Mouse (Mus musculus): ENCODE measurements at regions not wholly inside any gene's neighbourhood (a gene's known extent, or its start where the extent isn't known, plus 50 kb on each side); places are given as distances from the start of the nearest gene placed in this dataset.

DNA sequence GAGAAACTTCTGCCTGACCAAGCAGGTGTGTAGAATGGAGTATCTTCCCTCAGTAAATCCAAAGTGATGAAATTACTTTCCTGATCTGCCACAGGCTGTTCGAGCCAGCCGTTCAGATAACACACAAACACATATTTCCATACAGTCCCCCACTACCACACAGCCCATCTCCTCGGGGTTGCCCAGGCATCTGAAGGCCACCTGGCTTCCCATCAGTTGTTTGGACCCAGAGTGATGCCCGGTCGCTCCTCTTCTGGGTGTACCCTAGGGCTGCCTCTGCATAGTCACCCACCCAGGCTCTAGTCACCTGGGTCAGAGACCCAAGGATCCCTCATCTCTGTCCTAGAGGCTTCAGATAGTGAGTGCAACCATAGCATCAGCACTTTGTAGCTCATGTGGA lies 107.9 kb downstream of the CK137956 start:
- DNase-seq, result no peak

DNA sequence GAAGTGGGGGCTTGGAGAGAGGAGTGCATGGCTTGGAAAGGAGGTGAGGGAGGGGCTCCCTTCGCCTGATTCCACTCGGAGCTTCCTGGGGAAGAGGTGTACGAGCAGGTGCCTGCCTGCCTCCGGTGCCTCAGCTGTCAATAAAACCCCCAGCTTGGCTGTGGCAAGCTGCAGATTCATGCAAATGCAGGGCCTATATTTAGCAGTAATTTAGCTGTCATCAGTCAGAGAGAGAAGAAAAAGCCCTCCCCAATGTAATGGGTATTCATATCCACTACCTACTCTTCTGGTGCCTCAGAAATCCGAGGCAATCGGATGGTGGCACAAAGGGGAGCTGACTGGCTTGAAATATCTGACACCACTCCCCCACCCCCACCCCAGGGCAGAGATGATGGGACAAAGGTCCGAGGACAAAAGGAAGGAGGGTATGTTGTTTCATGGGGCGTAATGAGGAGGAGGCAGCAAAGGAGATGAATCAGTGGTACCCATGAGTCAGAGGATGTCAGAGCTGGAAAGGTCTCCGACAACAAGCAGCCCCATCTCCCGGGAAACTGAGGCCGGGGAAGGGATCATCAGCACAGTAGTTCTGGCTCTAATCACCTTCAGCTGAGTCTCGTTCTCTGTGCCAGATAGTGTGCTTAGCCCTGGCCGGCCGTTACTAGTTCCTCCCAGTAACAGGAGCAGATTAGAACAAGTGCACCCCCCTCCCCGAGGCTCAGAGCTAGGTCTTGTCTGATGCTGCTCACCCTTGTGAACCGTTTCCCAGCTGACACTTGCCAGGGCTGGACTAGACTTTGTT lies 109.2 kb downstream of the CK137956 start:
- no peak for DNase-seq

DNA sequence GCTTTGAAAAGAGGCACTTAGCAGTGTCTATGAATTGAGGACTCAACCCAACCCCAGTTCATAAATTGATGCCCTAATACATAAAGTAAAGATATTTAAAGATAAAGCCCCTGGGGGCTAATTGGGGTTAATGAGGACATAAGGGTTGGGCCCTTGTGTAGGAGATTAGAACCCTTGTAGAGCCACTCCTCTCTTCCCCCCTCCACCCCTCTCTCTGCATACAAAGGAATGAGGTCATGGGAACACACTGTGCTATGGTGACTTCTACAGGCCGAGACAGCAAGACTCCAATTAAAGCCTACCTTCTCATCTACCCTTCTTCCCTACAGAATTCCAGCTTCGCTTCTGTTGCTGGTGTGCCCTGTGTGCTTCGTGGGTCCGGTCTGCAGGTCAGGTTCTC lies 110.5 kb downstream of the CK137956 start:
- no peak for DNase-seq

DNA sequence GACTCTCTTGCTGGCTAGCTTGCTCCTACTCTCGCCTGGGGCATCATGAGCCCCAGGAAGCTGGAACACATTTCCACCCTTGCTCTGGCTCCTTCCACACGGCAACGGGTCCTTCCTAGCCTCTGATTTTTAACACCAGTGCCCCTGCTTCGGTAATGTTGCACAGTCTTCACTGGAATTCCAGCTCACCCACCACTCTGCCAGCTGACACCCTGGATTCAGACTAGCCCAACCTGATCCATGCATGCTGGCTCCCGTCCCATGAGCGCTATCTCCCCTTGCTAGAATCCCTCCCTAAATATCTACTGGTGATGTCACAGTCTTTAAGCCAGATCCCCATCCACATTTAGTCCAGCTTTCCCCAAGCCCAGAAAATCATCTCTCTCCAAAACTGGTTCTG lies 111.2 kb downstream of the CK137956 start:
- no peak for DNase-seq

DNA sequence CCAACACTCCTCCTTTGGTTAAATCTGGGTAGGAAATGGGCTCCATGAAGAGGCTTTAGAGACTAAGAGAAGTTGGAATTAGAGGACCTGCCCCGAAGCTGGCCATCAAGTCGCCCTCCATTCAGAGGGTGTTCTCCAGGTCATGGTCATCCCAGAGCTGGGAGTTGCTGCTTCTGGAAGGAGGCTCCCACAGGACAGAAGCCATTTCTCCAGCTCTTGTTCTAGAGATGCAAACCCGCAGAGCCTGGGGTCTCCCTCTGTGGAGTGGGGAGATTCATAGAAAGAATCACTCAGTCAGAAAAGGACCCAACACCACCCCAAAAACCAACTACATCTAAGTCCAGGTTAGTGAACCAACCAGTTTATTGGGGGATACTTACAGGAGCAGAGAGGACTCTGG lies 112.2 kb downstream of the CK137956 start:
- no peak for DNase-seq

DNA sequence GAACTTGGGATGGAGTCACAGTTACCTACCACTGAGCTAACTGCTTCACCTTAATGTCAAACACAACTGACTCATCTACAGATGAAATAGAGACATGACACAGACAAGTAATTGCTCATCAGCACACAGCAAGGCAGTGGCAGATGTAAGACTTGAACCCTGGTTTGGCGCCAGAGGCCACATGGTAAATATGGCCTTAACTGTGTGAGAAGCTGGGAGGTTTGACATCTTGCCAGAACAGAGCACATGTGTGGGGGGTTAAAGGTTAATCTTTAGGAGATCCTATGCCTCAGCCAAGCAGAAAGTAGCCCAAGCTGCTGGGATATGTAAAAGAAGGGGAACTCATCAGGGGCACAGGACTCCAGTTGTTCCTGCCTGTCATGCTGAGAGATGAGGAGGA lies 114.9 kb downstream of the CK137956 start:
- no peak for DNase-seq

DNA sequence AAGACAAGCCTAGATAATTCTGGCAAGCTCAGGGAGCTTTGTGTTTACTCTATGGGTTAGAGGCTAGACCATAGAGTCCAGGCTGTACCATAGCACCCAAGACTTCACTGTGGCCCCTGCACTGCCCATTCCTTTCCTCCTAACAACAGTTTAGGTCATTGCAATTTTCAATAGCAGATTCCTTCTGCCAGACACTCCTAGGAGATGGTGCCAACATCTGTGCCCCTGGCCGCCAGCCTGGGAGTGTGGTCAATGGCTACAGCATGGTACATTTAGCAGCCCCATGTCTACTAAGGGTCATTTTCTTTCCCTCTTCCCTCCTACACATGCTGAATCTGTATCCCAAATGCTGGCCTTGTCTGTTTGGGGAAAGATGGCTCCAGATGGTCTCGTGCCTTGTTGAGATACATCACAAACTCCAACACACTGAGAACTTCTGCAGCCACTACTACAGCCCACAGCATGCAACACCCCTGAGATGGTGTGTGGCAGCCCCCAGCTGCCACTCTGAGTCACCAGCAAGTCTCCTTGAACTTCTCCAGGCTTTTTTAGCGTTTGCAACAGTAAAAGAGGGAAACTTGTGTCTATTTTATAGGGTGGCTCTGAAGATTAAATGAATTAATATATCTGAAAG lies 115.9 kb downstream of the CK137956 start:
- DNase-seq, result no peak

DNA sequence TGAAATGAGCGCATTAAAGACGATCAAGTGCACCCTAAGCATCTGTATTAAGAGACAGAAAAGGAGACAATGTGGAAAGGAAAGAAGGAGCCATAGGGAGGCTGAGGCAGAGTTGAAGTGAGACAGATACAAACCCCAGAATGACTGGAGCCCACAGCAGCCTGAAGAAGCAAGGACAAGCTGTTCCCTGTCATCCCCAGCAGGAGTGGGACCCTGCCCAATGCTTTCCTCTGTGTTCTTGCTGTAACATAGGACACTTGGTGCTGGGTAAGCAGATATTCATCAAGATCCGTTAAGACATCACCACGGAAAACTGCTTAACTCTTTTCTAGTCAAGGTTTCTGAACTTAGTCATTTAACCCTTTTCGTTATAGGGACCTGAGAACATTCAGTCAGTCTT lies 121.4 kb downstream of the CK137956 start:
- no peak for DNase-seq

DNA sequence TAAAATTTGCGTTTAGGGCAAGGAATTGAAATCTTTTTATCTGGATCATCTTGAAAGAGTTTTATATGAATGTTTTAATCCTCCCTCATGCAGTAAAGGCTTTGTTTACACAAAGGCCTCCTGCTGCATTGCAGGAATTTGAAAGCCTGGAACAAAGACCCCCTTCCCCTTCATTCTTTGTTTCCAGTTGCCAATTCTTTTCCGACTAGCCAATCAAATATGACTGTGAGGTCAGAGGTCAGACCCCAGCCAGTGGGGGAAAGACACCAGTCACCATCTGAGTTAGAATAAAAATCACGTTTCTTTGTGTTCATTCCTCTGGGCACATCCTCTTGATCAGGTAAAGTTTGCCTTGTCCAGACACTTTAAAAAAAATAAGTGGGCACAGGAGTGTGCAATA lies 124.4 kb downstream of the CK137956 start:
- no peak for DNase-seq

DNA sequence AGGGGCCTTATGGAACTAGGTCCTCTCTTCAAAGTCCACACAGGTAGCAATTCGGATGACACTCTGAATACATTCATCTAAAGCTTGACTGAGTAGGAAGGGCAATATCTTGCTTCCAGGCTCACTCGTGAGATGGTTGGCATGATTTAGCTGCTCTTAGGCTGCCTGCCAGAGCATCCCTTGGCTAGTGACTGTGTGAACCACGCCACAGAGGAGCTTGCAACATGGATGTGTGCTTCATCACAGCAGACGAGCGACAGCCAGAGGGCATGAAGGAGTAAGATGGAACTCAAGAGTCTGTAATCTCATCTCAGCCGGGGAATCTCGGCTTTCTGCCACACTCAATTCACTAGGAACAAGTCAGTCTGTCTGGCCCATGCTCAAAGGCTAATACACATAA lies 127.3 kb downstream of the CK137956 start:
- DNase-seq, result no peak

DNA sequence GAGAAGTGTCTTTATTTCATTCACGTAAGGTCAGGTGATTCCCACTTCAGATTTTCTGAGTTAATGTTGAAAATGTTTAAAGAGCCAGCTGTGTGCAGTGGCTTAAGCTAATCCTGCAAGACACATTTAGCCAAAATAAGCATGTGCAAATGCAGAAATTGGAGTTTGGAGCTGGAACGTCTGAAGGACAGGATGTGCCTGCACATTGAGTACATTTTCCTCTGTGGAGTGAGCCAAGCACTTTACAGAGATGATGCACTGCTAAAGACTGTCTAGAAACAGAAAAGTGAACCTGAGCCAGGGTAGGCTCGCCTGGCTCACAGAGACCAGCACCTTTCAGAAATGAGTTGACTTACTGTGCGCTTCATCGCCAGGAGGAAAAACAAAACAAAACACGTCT lies 137.1 kb downstream of the CK137956 start:
- DNase-seq, result no peak

DNA sequence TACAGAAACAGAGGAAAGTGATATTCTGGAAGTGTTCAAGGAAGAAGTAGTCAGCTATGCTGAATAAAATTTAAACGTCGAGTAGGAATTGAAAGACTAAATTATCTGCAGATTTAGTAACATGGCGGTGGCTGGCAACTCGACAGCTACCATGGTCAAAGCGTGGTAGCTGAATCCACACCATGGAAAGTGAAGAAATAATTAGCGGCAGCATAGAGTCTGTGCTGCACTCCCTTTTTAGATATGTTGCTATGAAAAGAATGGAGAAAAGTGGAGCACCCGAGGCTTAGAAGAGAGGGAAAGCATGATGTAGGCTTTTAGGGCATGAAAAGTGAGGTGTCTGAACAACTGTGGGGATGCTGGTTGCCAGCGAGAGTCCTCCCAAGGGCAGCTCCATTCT lies 143.8 kb downstream of the CK137956 start:
- DNase-seq, result no peak

DNA sequence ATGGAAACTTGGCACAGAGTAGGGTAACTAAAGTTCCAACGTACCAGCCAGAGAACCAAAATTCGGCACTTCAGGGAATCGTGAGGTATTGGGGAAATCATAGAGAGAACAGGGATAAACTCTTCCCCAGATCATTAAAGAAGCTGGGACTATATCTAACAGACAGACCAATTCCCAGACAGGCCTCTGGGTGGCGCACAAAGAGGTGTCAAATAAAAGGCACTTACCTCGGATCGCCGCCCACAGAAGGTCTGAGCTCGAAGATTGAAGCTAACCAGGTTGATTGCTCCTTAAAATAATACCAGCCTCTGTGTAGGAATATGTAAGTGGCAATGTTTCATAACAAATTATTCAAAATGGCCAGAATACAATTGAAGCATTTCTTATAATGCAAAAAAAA lies 151.2 kb downstream of the CK137956 start:
- DNase-seq, result peak; percentile 15 to 31

DNA sequence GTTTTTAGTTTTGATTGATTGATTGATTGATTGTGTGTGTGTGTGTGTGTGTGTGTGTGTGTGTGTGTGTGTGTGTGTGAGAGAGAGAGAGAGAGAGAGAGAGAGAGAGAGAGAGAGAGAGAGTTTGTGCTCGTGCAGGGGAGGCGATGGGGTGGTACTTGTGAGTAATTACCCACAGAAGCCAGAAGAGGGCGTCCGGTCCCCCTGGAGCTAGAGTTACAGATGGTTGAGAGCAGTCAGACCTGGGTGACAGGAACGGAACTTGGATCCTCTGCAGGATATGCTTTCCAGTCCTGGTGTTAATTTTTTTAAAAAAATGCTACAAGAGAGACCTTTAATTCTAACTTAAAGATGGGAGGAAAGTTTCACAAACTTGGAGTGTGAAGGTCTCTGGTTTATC lies 151.7 kb downstream of the CK137956 start:
- DNase-seq, result no peak

DNA sequence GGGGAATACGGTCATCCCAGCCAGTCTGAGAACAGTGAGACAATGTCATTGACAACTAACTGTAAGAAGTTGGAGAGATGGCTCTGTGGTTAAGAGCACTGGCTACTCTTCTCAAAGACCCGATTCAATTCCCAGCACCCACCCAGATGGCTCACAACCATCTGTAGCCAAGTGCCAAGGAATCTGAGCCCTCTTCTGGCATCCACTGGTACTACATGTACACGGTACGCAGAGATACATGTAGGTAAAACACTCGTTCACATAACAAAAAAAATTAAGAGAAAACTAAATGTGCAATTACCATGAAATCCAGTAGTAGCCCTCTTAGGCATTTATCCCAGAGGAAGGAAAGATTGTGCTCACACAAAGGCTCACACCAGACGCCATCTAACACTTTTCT lies 156.1 kb downstream of the CK137956 start:
- no peak for DNase-seq

DNA sequence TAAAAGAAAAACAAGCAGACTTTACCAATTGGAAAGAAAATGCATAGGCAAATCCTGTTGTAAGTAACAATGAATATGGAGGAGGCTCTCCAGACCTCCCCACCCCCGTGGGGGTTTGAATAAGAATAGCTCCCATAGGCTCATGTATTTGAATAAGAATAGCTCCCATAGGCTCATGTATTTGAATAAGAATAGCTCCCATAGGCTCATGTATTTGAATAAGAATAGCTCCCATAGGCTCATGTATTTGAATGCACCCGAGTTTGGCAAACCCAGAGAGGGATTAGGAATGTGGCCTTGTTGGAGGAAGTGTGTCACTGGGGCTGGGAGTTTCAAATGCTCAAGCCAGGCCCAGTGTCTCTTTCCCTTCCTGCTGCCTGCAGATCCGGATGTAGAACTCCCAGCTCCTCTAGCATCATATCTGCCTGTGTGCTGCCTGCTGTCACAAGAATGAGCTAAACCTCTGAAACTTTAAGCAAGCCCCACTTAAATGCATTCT lies 158.7 kb downstream of the CK137956 start:
- DNase-seq, result no peak

DNA sequence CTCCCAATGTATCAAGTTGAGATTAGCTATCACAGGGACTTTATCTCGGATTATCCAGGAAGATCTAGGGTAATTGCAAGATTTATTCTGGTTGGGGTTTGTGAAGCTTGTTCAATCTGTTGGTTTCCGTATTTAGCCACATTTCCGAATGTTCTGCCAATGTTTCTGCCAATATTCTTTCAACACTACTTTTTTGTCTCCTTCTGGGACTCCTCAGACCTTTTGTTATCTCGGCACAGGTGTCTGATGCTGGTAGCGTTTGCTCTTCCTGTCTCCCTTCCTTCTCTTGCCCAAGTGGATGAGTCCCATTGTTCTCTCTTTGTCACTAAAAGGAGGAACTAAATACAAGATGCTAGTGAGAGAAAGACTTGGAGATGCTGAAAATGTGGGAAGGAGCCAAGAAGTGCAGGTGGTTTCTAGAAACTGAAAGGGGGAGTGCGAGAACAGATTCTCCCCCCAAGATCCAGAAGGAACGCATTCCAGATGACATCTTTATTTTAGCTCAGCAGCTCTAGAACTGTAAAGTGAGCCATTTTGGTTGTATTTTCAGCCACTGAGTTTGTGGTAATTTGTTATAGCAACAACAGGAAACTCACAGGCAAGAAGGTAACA lies 159.7 kb downstream of the CK137956 start:
- no peak for DNase-seq

DNA sequence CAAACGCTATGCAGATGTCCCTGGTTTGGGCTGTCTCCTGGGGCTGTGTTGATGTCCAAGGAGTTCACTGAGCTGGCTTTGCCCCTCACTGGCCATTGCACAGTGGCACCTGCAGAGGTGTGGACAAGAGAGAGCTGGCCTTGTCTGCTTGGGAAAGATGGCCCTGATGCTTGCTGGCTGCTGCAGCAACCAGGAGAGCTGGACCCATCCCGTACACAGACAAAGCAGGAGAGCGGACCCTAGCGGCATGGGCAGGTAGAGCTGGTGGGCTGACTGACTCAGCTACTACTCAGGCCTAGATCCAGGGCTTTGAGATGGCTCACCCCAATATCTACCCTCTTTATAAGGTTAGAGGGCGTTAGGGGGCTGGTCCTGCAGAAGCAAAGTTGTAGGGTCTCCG lies 161.7 kb downstream of the CK137956 start:
- DNase-seq, result peak; percentile 25 to 26

DNA sequence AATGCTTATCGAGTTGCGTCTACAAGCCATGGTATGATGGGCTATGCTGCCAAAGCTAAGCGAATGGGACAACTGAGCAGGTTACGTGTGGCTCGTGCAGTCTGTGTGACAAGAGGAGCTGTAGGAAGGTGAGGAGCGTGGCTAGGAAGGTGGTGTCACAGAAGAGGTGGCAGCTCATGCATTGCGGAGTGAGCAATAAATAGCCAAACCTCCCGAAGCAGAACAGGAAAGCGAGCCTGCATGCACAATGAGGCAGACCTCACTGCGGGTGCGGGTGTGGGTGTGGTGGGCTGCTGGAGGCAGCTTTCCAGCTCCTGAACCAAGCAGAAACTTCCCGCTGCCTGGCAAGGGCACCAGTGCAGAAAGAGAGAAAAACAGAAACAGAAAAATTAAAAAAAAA lies 181.5 kb downstream of the CK137956 start:
- DNase-seq, result peak; percentile 27 to 32

DNA sequence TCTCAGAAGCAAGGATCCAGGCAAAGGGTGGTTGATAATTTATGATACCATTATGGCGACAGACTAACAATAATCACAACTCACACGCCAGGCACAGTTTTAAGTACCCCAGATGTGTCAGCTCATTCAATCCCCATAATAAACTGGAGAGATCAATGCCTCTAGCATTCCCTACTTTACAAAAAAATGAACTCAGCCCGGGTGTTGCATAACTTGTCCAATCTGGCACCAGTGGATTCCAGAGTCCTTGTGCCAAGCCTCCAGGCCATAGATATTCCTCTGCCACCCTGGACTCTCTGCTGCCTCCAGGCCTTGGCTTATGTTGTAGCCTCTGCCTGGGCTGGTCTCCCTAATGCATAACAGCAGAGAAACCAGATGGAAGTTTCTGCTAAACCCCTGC lies 185.0 kb downstream of the CK137956 start:
- no peak for DNase-seq

DNA sequence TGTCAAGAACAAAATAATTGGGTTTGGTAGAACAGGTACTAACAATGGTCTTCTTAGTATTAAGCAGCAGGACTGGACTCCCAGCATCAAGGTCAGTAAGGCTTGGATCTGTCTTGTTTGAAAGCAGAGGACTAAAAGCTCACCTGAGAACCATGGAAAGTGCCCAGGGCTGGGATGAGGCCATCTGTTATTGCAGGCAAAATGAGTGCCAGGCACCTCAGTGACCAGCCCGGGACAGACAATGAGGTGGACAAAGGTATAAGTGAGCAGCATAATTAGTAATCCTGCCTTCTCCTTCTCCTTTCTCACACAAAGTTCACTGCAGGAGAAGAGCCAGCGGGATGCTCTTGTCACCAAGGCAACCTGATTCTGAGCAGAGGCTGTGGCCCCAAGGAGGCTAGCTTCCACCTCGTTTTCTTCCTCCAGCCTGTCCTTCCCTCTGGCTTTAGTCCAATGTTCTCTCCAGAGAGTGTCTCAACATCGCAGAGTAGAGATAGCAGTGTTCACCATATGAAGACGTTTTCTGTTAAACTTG lies 198.7 kb downstream of the CK137956 start:
- DNase-seq, result no peak

DNA sequence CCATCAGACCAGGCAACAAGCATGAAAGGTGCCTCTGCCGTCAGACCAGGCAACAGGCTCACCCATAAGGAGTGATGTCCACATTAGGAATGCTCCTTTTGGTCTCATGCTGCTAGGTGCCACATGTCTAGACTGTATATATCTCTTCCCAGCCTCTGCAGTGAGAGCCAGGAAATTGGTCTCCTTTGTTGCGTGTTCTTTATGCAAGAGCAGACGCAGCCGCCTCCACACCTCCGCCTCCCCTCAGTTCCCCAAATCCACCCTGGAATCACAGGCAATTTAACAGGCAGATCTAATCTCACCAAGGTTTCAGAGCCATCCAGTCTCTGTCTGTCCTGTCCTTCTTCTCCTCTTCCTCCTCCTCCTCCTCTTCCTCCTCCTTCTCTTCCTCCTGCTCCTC lies 207.0 kb downstream of the CK137956 start:
- DNase-seq, result no peak

DNA sequence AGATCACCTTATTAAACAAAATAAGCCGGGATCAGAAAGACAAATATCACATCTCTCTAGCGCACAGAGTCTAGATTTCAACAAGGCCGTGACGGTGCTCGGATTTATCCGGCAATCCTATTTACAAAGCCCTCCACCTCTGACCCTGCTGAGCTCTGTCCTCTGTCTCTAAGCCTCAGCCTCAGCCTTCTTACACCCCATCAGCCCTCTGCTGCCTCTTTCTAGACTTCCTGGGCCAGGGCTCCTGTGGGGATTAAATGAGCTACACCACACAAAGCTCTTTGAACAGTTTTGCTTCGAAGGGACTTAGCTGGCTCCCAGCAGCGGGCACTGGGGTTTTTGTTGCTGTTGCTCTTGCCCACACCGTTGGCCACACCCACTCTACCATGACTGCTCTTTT lies 211.8 kb downstream of the CK137956 start:
- no peak for DNase-seq

DNA sequence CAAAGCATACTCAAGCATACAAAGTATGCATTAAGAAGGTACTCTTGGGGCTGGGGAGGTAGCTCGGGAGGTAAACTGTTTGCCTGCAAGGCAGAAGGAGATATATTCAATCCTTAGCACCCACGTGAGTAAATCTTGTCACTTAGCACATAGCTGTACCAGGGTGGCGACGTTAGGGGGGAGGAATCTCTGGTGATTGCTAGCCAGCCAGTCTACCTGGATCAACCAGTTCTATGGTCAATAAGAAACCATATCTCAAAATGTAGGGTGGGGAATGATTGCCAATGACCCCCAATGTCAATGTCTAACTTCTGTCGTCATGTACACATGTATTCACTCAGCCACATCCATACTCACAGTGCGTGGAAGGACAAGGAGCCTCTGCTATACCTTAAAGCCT lies 214.5 kb downstream of the CK137956 start:
- DNase-seq, result no peak
